Mouse (Mus musculus) embryonic facial prominence, embryonic 10.5 days (tissue): ENCODE measurements at regions not wholly inside any gene's neighbourhood (a gene's known extent, or its start where the extent isn't known, plus 50 kb on each side); places are given as distances from the start of the nearest gene placed in this dataset.

ENCODE experiments used
- DNase-seq: peaks from one replicate; pipeline ENCODE4 v3.0.0-alpha.2; 2017; ENCODE audit warnings: low spot score
- H3K27ac ChIP-seq: fragments of 300-500 bp; sonication (generic); replicated peaks from 2 replicates; pipeline ENCODE4 v1.5.1; 2016; ENCODE audit warnings: mild to moderate bottlenecking
- H3K27me3 ChIP-seq: fragments of 300-500 bp; sonication (generic); replicated peaks from 2 replicates; pipeline ENCODE4 v1.6.1; 2016; ENCODE audit warnings: low read depth, mild to moderate bottlenecking; ENCODE audit not compliant: poor library complexity, severe bottlenecking
- H3K36me3 ChIP-seq: fragments of 300-500 bp; sonication (generic); replicated peaks from 2 replicates; pipeline ENCODE4 v1.6.1; 2016; ENCODE audit warnings: mild to moderate bottlenecking, moderate library complexity
- H3K4me1 ChIP-seq: fragments of 300-500 bp; sonication (generic); 2 replicates; pipeline ENCODE4 v1.6.1; 2016
- H3K4me3 ChIP-seq: fragments of 300-500 bp; sonication (generic); 2 replicates; pipeline ENCODE4 v1.5.1; 2016; ENCODE audit warnings: mild to moderate bottlenecking, moderate library complexity
- H3K9me3 ChIP-seq: fragments of 300-500 bp; sonication (generic); 2 replicates; pipeline ENCODE4 v1.6.1; 2016; ENCODE audit warnings: mild to moderate bottlenecking
- WGBS: fragments of 180-500 bp; shearing (Covaris S2); methylation state at CpG from one replicate; pipeline ENCODE4 v1.1.7; 2016; 5-methylcytosine and 5-hydroxymethylcytosine counted together

DNA sequence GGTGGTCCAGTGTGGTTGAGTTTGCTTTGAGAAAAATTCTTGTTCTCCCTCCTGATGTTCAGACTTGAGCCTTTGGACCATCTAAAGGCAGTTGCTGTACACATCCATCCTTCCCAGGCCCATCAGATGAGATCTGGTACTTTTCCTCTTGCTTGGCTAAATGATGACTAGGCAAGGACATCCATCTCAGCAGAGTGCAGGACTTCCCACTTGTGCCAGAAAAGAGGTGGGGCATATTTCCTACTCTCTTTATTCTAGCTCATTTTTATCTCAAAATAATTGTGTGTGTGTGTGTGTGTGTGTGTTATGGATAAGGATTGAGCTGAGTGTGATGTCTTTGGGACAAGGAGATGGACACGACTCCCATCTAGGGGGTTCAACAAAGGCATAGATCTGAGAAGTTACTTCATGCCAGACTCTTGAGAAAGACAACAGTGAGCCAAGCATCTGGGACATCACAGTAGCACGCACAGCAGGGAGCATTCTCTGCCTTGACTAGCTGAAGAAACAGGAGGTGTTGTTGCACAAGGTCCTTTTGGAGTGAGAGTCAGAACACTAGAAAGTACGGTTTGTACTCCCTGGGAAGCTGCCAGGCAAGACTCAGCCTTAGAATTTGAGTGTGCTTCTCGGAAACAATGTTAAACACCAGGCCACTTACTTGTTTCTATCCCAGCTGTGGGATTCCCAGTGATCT lies 177.8 kb upstream of the Tgfbr2 start:
- Histone ChIP-seq H3K36me3 (no peaks in the 10 kb centered on the region), H3K27ac (no peak overlapping the region), H3K9me3 (no peaks in the 10 kb centered on the region), H3K27me3 (no peaks in the 10 kb centered on the region), H3K4me1 (no peaks in the 10 kb centered on the region), H3K4me3 (no peak overlapping the region)
- WGBS: 81% methylated on average over 4 of the region's 4 CpGs
- DNase-seq: no peak

GRCm38 (mm10) chr9:116350804-116351547 lies 175.8 kb upstream of the Tgfbr2 start:
- Histone ChIP-seq H3K27me3 (no peaks in the 10 kb centered on the region), H3K36me3 (no peaks in the 10 kb centered on the region), H3K4me3 (no peak overlapping the region), H3K4me1 (no peaks in the 10 kb centered on the region), H3K9me3 (no peaks in the 10 kb centered on the region), H3K27ac (no peak overlapping the region)
- 82% methylated on average over 10 of the region's 10 CpGs for WGBS
- no peak for DNase-seq

GRCm38 (mm10) chr9:116347021-116347420 lies 171.9 kb upstream of the Tgfbr2 start:
- H3K9me3 ChIP-seq: no peaks in the 10 kb centered on the region
- no peaks in the 10 kb centered on the region for H3K27me3 ChIP-seq
- no peak for DNase-seq
- H3K4me3 ChIP-seq: no peak overlapping the region
- WGBS: 94% methylated on average over 8 of the region's 8 CpGs
- H3K27ac ChIP-seq: no peak overlapping the region
- H3K36me3 ChIP-seq: no peaks in the 10 kb centered on the region
- H3K4me1 ChIP-seq: no peaks in the 10 kb centered on the region

DNA sequence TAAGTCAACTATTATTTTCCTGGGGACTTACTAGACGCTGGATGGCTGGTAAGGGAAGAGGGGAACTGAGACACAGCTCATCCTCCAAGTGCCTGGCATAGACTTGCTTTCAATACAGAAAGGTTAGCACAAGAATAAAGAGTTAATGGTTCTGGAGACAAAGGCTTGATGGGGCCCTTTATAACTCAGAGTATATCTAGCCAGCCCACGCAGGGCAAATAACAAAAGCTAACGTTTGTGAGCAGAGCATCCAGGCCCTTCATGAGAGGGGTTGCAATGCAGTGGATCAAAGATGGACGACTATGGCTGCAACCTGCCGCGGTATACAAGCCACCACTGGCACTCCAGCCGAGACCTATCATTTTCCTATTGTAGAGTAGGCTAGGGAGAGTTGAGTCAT lies 171.3 kb upstream of the Tgfbr2 start:
- no peak overlapping the region for H3K27ac ChIP-seq
- H3K4me3 ChIP-seq: no peak overlapping the region
- H3K36me3 ChIP-seq: no peaks in the 10 kb centered on the region
- no peaks in the 10 kb centered on the region for H3K9me3 ChIP-seq
- no peaks in the 10 kb centered on the region for H3K4me1 ChIP-seq
- no peak for DNase-seq
- no peaks in the 10 kb centered on the region for H3K27me3 ChIP-seq
- WGBS: 88% methylated on average over 7 of the region's 7 CpGs

DNA sequence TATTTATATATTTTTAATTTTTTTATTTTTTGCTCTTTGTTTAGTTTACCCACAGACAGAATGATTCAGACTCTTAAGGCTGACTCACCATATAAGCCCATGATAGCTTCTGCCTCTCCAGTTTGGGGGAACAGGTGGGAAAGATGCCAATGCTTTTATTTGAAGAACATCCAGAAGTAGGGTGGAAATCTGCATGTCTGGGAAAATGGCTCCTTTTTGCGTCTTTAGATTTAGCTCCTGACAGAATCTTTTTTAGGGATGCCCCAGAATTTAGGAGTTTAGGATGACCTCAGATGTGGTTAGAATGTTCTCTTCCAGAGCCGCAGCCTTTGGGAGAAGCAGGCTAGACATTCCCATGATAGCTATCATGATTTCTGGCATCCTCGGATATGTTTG lies 167.9 kb upstream of the Tgfbr2 start:
- no peak overlapping the region for H3K4me3 ChIP-seq
- no peaks in the 10 kb centered on the region for H3K27me3 ChIP-seq
- H3K27ac ChIP-seq: no peak overlapping the region
- no peaks in the 10 kb centered on the region for H3K36me3 ChIP-seq
- H3K4me1 ChIP-seq: no peaks in the 10 kb centered on the region
- no peak for DNase-seq
- WGBS: 94% methylated on average over 3 of the region's 3 CpGs
- H3K9me3 ChIP-seq: peaks cover 3% of the 10 kb centered on the region; the same call in 1 of the 2 replicates

- no peak for DNase-seq
- Histone ChIP-seq H3K27ac (no peak overlapping the region), H3K4me1 (no peaks in the 10 kb centered on the region), H3K36me3 (no peaks in the 10 kb centered on the region), H3K27me3 (no peaks in the 10 kb centered on the region), H3K4me3 (no peak overlapping the region), H3K9me3 (peaks cover 3% of the 10 kb centered on the region; the same call in 1 of the 2 replicates)
- WGBS: 85% methylated on average over 8 of the region's 8 CpGs
These were observed 167.4 kb upstream of the Tgfbr2 start for GRCm38 (mm10) chr9:116342446-116343085.

DNA sequence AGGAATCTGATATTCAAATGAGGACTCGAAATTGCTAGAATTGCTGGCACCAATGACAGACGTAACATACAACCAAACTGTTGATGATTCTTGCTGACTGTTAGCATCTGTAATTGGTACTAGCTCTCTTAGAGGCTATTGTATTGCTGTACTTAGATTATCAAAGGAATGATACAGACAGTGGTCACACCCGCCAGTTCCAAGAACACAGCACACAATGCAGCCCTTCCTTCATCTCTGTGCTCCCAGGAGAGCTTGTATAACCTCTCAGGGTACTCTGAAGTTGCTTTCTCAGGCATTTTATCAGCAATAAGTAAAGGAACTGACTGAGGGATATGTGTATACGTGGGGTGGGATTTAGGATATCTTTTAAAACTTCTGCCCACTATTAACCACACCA lies 166.8 kb upstream of the Tgfbr2 start:
- H3K27ac ChIP-seq: no peak overlapping the region
- DNase-seq: no peak
- H3K27me3 ChIP-seq: no peaks in the 10 kb centered on the region
- H3K9me3 ChIP-seq: peaks cover 3% of the 10 kb centered on the region; the same call in 1 of the 2 replicates
- WGBS: 82% methylated on average over 4 of the region's 4 CpGs
- no peaks in the 10 kb centered on the region for H3K36me3 ChIP-seq
- H3K4me1 ChIP-seq: no peaks in the 10 kb centered on the region
- no peak overlapping the region for H3K4me3 ChIP-seq

- Histone ChIP-seq H3K4me1 (no peaks in the 10 kb centered on the region), H3K9me3 (peaks cover 3% of the 10 kb centered on the region; the same call in 1 of the 2 replicates), H3K36me3 (no peaks in the 10 kb centered on the region), H3K27me3 (no peaks in the 10 kb centered on the region), H3K4me3 (no peak overlapping the region), H3K27ac (no peak overlapping the region)
- DNase-seq: no peak
These were observed 165.8 kb upstream of the Tgfbr2 start for GRCm38 (mm10) chr9:116340952-116341351.

GRCm38 (mm10) chr9:116338729-116339100 lies 163.6 kb upstream of the Tgfbr2 start:
- Histone ChIP-seq H3K9me3 (peaks cover 3% of the 10 kb centered on the region; the same call in 1 of the 2 replicates), H3K27ac (no peak overlapping the region), H3K27me3 (no peaks in the 10 kb centered on the region), H3K36me3 (no peaks in the 10 kb centered on the region), H3K4me1 (no peaks in the 10 kb centered on the region), H3K4me3 (no peak overlapping the region)
- no peak for DNase-seq
- WGBS: 91% methylated on average over 5 of the region's 5 CpGs

- H3K27ac ChIP-seq: no peak overlapping the region
- no peaks in the 10 kb centered on the region for H3K27me3 ChIP-seq
- H3K4me3 ChIP-seq: no peak overlapping the region
- H3K36me3 ChIP-seq: no peaks in the 10 kb centered on the region
- no peaks in the 10 kb centered on the region for H3K4me1 ChIP-seq
- DNase-seq: no peak
- peaks cover 3% of the 10 kb centered on the region; the same call in 1 of the 2 replicates for H3K9me3 ChIP-seq
- WGBS: 89% methylated on average over 5 of the region's 5 CpGs
These were observed 163.1 kb upstream of the Tgfbr2 start for GRCm38 (mm10) chr9:116338093-116338728.

DNA sequence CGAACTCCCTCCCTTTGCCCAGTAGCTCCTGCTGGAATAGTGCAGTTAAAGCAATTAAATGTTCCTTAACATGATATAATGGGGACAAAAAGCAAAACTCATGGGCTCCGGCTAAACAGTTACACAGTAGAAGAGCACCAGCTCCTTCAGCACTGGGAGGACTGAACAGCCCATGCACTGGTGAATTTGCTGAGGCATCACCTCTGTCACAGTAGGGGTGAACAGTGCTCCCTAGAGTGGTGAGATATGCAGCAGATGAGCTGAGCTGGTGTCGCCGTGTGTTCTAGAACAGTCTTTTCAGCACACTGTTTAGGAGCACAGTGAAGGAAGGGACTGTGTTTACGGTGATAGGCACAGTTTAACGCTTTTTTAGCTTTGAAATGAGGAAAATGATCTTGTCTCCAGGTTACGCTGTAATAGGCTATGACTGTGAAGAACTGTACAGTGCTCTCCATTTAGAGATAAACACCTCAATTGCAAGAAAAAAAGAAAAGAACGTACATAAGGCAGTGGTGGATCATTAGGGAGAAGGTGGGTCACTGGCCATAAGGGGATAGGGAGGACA lies 162.4 kb upstream of the Tgfbr2 start:
- H3K36me3 ChIP-seq: no peaks in the 10 kb centered on the region

More for the DNA sequence above, 162.4 kb upstream of the Tgfbr2 start:
- Histone ChIP-seq H3K27me3 (no peaks in the 10 kb centered on the region), H3K27ac (no peak overlapping the region), H3K4me3 (no peak overlapping the region), H3K9me3 (peaks cover 3% of the 10 kb centered on the region; the same call in 1 of the 2 replicates), H3K4me1 (no peaks in the 10 kb centered on the region)
- WGBS: 90% methylated on average over 8 of the region's 8 CpGs
- no peak for DNase-seq
